Mouse (Mus musculus) urinary bladder, adult 18-20 months (tissue): Measurements from ENCODE around the gene Tead2.
A peak's percentile ranks its signal among the peaks of the same experiment; 100 is the strongest.

Experiments
- DNase-seq, 2 experiments: peaks; one replicate each; pipeline ENCODE4 v3.0.0; 2022; ENCODE audit warnings: low spot score in 2 of 2, mixed read lengths in 2 of 2

Tead2 gene

DNA sequence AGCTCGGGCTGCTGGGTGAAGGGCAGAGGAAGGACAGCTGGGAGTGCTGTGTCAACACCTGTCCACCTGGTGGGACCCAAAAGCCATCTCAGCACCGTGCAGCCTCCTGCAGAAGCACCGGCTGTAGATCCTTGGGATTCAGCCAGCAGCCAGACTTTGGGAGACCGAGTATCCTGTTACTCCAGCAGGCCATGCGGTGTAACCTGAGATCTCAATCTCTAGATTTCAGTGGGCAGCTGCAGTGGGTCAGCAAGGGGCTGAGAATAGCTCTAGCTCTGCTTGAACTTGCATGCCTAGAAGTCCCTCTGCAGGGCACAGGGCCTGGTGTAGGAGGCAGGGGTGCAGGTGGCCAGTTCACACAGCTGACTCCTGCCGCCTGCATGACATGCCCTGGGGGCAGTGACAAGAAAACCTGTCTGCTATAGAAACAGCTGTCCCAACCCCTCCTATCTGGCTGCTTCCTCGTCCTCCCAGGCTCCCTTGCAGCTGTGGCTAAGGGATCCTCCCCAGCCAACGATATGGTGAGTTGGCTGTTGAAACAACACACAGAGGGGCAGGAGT is 23.7 kb upstream of the Tead2 start:
- no peak for DNase-seq

DNA sequence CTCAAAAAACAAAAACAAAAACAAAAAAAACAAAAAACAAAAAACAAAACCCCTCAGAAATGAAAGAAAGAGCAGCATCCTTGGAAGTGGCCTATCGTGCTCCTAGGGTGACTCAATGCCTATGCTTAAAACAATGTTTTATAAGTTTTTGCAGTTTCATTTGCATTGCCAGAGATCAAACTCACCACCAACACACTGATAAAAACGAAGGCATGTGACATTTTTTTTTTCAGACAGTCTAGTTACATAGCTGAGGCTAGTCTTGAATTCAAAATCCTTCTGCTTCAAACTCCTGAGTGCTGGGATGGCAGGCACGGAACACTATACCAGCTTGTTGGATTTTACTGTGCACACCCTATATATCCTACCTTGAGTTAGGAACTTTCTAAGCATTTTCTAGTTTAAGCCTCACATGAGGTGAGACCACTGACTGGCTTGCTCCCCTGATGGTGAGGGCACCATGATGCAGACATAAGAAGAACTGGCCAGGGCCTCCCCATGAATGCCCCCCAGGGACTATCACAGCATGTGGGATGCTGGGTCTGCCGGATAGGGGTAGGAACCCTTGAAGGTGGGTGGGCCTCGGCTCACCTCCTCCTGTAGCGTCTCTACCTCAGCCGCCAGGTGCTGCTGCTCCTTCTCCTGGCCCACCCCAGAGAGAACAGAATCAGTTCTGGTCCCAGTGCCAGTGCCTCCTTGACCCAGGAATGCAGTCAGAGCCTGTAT is 22.8 kb upstream of the Tead2 start:
- DNase-seq: no peak

DNA sequence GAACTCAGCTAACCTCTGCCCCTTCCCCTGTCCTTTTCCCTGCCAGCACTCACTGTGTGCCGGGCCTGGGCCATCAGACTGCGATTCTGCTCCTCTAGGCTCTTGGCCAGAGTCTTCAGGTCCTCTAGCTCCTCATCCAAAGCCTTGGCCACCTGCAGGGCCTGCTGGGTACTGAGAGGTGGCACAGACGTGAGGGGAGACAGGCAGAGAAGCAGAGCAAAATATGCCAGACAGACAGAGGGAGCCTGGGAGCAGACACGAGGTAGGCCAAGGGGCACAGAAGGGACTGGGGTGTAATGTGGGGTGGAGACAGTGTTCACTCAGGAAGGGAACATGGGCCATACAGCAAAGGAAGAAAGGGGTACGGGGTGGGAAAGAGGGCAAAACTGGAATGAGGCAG is 22.1 kb upstream of the Tead2 start:
- DNase-seq: no peak

DNA sequence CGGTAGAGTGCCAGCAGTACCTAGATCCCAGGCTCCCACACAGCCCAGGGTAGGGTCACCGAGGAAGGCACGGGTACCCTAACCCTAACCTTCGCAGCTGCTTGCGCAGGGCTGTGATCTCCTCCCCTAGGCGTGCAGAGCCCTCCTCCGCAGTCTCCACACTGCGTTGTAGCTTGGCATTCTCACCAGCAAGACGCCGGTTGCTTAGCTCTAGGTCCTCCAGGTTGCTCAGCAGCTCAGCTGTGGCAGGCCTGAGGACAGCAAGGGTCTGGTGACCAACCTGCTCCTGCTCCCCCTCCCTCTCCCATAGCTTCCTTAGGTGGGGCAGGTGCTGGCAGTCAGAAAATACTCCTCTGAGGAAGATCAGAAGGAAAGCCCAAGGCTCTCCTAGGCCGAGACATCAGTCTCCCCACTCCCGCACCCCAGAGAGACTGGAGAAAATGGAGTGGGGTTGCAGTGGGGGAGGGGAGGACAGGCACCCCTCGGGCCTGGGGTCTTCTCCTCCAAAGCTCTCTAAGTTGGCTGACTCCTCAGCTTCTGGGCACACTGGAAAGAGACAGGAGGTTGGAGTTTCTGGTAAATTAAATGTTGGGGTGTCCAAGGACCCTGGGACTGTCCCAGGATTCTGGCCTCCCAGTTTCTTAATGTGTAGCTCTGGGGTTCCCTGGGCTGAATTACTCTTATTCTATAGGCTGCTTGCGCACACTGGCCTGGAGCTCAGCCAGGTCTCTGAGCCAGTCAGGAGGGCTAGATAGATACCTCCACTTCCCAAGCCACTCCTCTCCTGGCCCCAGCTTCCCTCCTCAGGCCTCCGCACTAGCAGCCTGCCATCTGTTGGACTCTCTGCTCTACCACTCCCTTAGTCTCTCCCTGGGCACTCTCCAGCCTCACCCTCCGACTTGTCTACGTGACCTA is 21.4 kb upstream of the Tead2 start:
- no peak for DNase-seq

DNA sequence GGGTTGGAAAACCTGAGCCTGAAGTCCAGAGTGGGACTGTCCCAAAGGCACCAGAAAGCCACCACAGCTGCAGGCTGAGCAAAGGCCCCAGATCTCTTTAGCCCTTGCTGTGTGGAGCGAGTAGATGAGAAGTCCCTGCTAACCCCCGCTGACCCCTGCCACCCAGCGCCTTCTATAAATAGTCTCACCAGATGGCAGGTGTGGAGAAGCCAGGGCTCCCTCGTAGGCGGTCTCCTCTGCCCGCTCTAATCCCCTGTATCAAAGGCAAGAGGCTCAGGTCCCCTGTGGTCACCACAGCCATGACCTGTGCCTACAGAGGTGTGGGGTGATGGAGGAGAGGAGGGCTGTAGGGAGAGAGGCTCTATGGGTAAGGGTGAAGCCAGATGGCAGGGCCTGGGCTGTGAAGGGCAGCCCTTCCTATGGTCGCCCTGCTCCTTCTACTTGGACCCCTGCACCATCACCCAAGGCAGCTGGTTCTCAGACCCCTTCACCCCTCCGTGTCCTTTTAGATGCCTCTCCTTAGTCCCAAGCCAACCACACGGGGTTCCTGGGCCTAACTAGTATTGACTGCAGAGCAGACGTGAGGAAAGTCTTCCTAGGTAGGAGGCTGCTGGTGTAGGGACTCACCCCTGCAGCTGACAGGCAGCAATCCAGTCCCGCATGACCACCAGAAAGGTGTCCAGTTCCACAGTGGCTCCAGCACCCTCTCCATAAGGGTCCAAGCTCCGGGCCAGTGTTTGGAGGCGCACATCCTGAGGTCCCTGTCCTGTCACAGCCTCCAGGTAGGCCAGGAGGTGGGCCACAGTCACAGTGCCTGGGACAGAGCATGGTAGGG is 20.0 kb upstream of the Tead2 start:
- no peak for DNase-seq

DNA sequence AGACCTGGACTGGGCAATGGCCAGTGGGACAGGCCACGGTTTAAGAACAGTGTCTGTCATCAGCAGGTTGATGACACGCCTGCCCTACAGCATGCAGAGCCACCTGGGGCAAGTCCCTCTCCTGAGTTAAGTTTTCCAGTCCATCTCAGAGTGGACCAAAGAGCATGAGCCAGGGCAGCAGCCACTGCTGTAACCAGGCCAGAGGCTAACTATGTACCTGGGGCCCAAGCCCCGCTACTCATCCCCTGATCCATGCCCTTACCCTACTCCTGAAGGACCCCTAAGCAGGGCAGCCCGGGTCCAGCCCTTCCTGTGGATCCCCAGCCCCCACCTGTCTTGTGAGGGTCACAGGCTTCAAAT is 19.4 kb upstream of the Tead2 start:
- DNase-seq: no peak

DNA sequence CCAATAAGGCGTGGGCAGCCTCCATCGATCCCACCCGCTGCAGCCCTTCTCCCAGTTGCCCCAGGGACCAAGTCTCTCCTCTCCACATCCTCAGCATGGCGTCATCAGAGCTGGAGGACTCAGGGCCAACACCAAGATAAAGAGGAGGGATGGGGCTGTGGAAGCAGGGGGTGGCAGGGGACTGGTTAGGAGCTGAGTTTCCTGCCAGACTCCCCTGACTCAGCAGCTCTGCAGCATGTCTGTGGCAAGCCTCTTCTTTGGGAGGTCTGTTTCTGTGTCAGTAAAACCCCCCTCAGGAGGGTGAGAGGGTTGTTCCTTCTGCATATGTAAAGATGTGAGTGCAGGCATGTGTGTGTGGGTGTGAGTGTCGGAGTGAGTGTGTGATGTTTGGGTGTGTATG is 18.6 kb upstream of the Tead2 start:
- no peak for DNase-seq

DNA sequence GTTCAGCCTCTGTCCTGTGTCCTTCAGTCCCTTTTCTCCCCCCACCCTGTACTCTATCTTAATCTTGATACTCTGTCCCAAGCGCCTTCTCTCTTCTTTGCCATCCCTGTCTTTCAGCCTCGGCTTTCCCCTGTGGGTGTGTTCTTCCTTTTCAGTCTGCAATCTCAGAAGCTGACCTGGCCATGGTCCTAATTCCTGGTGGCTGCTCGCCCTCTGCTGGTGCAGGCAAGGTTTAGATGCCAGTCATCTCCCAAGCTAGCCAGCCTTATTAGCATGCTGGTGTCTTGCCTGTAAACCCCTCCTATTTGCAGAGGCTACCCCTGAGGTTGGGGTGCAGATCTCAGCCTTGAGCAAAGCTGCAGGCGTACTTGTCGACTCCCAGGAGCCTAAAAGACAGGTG is 17.1 kb upstream of the Tead2 start:
- DNase-seq: peak; percentile 39 to 58

DNA sequence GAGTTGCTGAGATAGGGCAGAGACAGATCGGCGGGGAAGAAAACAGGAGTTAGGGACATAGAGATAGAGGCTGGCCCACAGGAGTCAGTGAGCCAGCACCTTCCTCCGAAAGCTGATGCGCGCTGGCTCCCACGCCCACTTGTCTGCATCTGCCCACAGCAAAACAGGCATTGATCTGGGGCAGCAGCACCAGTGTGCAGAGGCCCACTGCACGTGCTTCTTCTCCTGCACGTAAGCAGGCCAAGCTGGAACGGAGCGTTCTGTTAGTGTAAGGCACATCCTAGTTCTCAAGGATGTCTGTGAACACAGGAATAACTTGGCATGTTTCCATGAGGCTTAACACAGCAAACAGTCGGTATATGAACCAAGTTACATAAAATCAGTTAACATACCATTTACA is 16.6 kb upstream of the Tead2 start:
- DNase-seq: no peak

DNA sequence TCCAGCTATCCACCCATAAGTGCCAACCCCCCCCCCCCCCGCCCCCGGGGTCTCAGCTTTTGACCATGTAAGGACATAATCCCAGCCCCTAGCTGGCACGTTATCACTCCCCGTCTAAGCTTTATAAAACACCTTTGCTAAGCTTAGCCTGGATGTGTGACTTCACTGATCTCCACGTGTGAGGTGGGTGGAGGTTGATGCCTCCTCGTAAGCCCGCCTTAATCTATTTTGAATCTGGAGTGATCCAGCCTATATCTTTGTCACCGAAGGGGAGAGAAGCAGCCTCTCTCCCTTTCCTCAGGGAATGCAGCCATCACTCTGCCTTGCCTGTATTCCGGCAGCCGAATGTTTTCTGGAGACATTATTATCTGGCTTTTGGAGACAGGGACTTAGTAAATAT is 12.9 kb upstream of the Tead2 start:
- DNase-seq: no peak

DNA sequence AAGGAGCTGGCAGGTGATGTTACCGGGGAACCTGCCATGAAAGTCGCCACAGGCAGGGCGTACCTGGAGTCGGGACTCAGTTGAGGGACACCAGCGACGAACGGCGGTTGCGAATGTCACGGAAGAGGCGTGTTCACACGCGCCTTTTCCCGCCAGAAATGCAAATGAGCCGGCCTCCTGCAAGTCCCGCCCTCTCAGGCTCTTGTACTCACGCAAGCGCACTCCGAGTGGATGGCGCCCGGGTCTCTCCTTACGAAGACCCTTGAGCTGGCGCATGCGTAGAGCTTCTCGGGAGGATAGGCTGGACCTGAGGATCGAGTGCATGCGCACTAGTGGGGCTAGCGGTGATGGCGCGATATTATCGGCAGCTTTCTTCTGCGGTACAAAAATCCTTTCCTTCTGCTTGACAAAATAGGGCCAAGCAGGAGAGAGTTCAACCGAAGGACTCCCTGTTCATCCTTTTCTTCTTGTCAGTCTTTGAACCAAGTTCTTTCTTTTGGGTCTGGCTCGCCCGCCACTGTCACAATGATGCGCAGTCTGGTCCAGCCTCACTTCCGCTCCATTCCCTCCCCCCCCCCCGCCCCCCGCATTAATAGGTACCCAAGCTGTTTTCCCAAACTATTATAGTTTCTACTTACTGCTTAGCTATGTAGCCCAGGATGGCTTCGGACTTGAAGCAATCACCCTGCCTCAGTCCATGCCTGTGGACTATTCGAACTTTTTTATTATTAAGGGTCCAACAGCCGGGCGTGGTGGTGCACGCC is 11.0 kb upstream of the Tead2 start, which contains the start of gene Ccdc155:
TSS of gene Ccdc155 (minus strand) at position 513 of the 764 bp plus-strand sequence.
- DNase-seq: peak; percentile 39 to 75

DNA sequence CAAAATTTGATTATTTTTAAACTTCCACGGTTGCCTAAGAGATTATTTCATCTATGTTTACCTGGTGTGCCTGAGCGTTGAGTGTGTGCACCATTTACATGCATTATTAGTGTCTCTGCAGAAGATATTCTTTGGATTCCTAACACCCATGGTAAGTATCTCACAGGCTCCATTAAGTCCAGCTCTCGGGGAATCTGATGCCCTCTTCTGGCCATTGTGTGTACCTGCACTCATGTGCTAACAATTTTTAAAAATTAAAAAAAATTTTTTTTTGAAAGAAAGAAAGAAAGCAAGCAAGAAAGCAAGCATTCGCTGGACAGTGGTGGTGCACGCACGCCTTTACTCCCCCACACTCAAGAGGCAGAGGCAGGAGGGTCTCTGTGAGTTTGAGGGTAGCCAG is 7.3 kb upstream of the Tead2 start:
- DNase-seq: no peak

DNA sequence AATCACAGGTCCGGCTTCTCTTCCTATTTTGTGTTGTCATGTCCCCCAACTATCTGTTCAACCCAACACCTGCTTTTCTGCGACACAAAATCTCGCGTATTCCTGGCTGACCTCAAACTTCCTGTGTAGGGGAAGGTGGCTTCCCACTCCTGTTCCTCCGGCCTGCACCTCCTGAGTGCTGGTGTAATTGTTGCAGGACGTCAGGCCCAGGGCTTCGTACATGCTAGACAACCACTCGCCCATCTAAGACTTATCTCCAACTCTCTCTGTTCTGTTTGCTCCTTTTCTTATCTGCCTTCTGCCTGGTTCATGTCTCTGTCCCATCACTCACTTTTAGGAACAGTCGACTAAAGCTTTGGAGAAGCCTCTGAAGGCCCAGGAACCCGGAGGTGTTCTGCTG is 4.5 kb upstream of the Tead2 start:
- DNase-seq: no peak

DNA sequence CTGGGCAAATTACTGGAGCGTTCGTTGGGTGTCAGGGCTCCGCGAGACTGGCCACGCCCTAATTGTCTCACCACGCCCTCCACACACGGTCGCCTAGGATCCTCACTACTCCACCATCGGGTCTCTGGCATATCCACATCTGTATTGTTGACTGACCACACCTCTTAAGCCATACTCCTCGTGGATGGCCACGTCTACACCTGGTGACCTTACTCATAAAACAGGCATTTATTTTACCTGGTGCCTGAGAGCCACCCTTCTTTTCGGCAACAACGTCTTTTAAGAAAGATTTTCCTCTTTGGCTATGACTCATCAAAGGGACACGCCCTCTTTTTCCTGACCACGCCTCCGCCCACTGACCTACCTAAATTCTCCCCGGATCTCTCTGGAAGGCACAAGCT is 3.7 kb upstream of the Tead2 start, which contains the start of gene Dkkl1:
TSS of gene Dkkl1 (minus strand) at position 297 of the 401 bp plus-strand sequence.
- no peak for DNase-seq

DNA sequence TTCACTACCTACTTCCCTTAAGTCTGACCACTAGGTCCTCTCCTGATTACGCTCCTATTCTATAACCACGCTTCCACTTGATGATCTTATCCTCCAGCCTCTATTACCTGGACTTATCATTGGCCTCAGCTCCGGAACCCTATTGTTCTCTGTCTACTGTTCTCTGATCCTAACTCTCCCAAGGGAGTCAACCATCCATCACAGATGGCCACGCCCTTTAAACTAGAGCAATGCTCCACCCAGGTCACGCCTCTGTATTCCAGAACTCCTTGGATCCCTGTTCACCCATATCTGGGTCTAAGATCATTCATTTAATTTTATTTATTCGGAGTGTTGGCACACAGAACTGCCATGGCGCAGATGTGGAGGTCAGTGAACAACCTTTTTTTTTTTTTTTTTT is 3.2 kb upstream of the Tead2 start:
- DNase-seq: no peak

DNA sequence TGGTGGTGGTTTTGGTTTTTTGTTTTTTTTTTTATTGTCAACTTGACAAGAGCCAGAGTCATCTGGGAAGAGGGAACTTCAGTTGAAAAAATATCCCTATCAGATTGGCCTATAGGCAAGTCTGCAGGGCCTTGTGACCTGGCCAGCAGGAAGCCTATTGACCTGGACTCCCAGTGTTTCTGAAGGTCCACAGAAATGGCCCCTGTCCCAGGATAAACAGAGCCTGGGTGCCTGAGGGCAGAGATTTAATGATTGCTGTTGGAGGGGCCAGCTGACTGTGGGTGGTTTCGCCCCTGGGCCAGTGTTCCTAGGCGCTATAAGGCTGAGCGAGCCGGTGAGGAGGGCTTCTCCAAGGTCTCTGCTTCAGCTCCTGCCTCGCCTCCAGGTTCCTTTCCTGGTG is 1.8 kb upstream of the Tead2 start:
- no peak for DNase-seq

DNA sequence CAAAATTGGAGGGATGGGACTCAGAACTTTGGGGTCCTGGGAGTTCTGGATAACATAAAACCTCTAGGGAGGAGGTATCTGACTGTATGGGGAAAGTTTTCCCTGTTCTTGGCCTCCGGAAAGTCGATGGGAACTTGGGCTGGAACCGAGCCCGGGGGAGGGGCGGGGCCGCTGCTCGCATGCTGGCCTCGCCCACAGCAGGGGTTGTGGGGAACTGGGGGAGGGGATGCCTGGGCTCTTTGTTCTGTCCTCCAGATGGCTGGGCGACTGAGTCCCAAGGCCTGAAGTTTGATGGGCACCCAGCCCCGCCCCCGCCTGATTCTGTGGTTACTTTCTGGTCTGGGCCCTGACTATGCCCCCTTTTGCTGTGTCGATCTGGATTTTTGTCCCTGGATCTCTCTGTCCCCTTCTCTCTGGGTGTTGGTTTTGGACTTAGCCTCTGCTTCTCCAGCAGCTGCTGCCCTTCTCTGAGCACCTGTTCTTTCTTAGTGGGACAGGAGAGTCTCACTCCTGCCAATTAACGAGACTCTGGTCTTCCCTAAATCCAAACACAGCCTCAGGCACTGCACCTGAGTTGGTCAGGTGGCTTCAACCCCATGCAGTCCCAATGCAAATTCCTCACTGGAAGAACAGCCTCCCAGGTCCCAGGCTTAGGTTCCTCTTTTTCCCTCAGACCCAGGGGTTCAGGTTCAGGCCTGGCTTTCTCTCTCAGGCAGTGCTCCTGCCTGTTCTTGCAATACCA is 1.1 kb downstream of the Tead2 start:
- DNase-seq: no peak

DNA sequence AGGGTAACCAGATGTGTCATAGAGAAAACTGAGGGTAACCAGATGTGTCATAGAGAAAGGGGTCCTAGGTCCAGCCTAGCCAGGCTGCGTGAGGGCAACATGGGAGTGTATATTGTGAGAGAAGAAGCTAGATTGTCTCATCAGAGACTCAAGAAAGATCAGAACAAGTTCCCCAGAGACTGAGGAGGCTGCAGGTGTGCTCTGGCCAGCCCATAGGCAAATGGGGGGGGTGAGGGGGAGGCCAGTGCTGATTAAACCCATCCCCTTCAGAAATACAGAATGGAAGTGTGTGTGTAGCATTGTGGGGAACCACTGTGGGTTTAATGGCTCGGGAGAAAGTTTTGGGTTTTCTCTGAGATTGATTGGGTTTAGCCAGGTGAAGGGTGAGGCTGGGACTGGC is 6.1 kb downstream of the Tead2 start:
- DNase-seq: no peak

DNA sequence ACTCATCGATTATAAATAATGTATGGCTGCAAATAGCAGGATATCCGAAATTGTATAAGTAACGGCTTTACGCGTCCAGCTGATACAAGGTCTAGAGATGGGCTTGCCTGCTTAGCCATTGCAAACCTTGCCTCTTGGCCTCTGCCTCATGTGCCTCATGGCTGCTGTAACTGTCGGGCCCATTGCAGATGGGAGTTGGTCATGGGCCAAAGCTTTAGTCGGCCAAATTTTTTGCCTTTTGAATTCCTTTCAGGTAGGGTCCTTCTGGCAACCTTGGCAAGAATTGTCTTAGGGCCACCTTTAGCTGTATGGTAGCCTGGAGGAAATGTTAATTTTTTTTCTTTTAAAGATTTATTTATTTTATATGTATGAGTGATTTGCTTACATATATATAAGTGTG is 9.3 kb downstream of the Tead2 start:
- no peak for DNase-seq

DNA sequence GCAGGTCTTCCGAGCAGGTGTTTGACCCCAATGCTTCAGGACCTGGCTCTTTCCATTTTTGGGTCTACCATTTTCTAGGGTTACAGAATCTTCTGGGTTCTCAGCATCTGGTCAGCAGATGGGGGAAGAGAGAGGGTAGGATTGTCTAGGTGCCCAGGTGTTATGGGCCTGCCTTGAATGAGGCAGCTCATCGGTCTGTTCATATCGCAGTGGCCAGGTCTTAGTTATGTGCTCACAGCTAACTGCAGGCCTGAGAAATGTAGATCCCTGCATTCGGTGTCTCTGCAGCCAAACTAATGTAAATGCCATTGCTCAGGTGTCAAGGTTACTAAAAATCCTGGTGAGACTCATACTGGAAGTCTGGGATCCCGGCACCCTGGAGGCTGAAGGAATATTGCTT is 10.9 kb downstream of the Tead2 start:
- DNase-seq: no peak
